Mouse (Mus musculus) ES-E14 (cell line): ENCODE results near the gene Wnk1.

Experiments
- CHD2 ChIP-seq: IDR thresholded peaks from 2 replicates; pipeline ENCODE4 v1.6.1; 2014; ENCODE audit warnings: mild to moderate bottlenecking, low read depth, low read length, inconsistent platforms
- HCFC1 ChIP-seq: IDR thresholded peaks from 2 replicates; pipeline ENCODE4 v1.6.1; 2012; ENCODE audit warnings: low read length, inconsistent platforms, borderline replicate concordance; ENCODE audit not compliant: insufficient read depth
- MAFK ChIP-seq: IDR thresholded peaks from 2 replicates; pipeline ENCODE4 v1.6.1; 2014; ENCODE audit warnings: mild to moderate bottlenecking, low read depth, low read length, inconsistent platforms; ENCODE audit not compliant: insufficient read depth
- ZC3H11A ChIP-seq: IDR thresholded peaks from 2 replicates; pipeline ENCODE4 v1.6.1; 2012; ENCODE audit warnings: low read depth, mild to moderate bottlenecking, inconsistent platforms, low read length, borderline replicate concordance

DNA sequence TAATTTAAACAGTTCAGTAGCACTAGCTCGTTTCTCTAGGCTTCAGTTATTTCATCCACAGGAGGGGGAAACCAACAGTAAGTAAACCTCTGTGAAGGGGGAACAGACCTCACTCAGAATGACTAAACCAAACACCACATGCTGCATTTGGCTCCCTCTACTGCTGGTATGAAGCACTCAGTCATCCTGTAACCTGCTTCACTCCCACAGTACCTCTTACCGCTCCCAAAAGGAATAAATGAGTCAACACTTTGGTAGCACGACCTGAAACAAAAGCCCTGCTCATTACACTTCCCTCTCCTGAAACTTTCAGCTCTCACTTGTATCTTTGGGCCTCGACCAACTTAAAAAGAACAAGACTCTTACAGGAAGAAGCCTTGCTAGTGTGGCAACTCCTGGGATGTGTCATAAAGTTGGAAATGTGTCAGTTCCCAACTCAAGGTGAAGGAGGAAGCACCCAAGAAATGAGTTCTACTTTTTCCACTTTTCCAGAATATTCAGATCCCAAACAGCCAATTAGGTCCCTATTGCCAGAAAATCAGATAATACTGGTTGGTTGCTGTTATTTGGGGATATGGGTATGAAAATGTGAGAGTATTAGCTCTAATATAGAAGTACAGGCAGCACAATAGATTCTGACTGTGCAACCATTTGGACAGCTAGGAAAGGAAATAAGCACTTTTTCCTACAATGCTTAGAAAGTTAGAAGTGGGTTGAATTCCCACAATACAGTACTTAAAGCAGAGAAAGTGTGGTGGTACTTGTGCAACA lies 114.1 kb downstream of the Wnk1 start:
- TF ChIP-seq HCFC1 = no peak
- no peak for TF ChIP-seq ZC3H11A
- TF ChIP-seq MAFK = no peak
- no peak for TF ChIP-seq CHD2
